ENCODE assay signal across 23 mouse cellular contexts in genomic region chr7:82812186-82813155, GRCm38 (mm10). TPM values are rescaled to one million over a fixed set of nuclear protein-coding genes. Genes with fewer than 3 reads are reported as not detected.
DNase-seq lines count a peak whose midpoint lies in the region; ATAC-seq and TF ChIP-seq lines count a peak whose summit lies in the region.
"Had no signal": no experiment of that assay in that cellular context is flagged by ENCODE, and none has a peak within 500 bp of the region (broad histone marks: within the 10 kb centered on the region; RNA-seq: fewer than 3 reads in every experiment).

No protein-coding gene starts in this region.

- DNase-seq in forebrain, embryonic 11.5 days (ENCODE audit: low spot score): peak; percentile 33
- DNase-seq in lung, embryonic 14.5 days: peak; percentile 80
- no peak for DNase-seq in lung, postnatal 4 days
- DNase-seq in urinary bladder, adult 18-20 months (ENCODE audit: low spot score in 2 of 2): no peak
- DNase-seq in urinary bladder, postnatal 10 days (ENCODE audit: low spot score): no peak
- DNase-seq: adrenal gland, postnatal 10 days; cerebellum, adult 8-10 months; heart, postnatal 36 days; right cerebral cortex, postnatal 25 days; thymus, postnatal 14 days had no signal

- TF ChIP-seq POLR2A in myocyte (IDR thresholded peaks at IDR 0.05; ENCODE audit: insufficient read length, low read depth): no peak

- H3K4me2 ChIP-seq in forebrain, embryonic 11.5 days (ENCODE audit: low read depth, low read length, severe bottlenecking): no peak overlapping the region
- H3K4me2 ChIP-seq in forebrain, embryonic 12.5 days: no peak overlapping the region
- H3K4me2 ChIP-seq in lung, embryonic 14.5 days: peak overlapping the region; percentile 37
- peak overlapping the region; percentile 73 for H3K4me2 ChIP-seq in myocyte (ENCODE audit: low read depth)
- H3K4me2 ChIP-seq: liver, embryonic 15.5 days had no signal

- WGBS in forebrain, embryonic 11.5 days: 90% methylated on average over 19 of the region's 19 CpGs
- 88% methylated on average over 19 of the region's 19 CpGs for WGBS in forebrain, embryonic 12.5 days
- WGBS in lung, embryonic 14.5 days: 58% methylated on average over 19 of the region's 19 CpGs

- H3K27ac ChIP-seq in forebrain, embryonic 11.5 days (ENCODE audit: low read depth, low read length): no peak overlapping the region
- H3K27ac ChIP-seq in forebrain, embryonic 12.5 days: no peak overlapping the region
- H3K27ac ChIP-seq in lung, embryonic 14.5 days (ENCODE audit: low read depth): peak overlapping the region; percentile 74
- H3K27ac ChIP-seq: embryonic facial prominence, embryonic 12.5 days; heart, embryonic 15.5 days; hindbrain, embryonic 12.5 days; hindbrain, postnatal 0 days; intestine, embryonic 15.5 days; left cerebral cortex, adult 2 months; limb, embryonic 12.5 days; liver, embryonic 15.5 days had no signal

- H3K27me3 ChIP-seq in forebrain, embryonic 11.5 days (ENCODE audit: control insufficient read depth, insufficient read depth, low read length): no peaks in the 10 kb centered on the region
- H3K27me3 ChIP-seq in forebrain, embryonic 12.5 days: no peaks in the 10 kb centered on the region
- H3K27me3 ChIP-seq in lung, embryonic 14.5 days (ENCODE audit: insufficient read depth, low read length): 0 out of 2 replicates have a peak, but pooled peaks cover 3% of the 10 kb centered on the region
- H3K27me3 ChIP-seq in E14TG2a.4 (ENCODE audit: insufficient read depth, low read length) (peaks cover 6% of the 10 kb centered on the region; the same call in 1 of the 2 replicates), myocyte (ENCODE audit: control insufficient read depth, insufficient read depth, insufficient read length) (no peaks in the 10 kb centered on the region)
- H3K27me3 ChIP-seq: embryonic facial prominence, embryonic 12.5 days; hindbrain, embryonic 12.5 days; intestine, embryonic 15.5 days; liver, embryonic 15.5 days had no signal

- no peak overlapping the region for H3K9ac ChIP-seq in forebrain, embryonic 11.5 days (ENCODE audit: low read length)
- H3K9ac ChIP-seq in forebrain, embryonic 12.5 days: no peak overlapping the region
- H3K9ac ChIP-seq in lung, embryonic 14.5 days: no peak overlapping the region
- H3K9ac ChIP-seq: embryonic facial prominence, embryonic 12.5 days; forebrain, postnatal 0 days; heart, embryonic 15.5 days; hindbrain, embryonic 12.5 days; intestine, embryonic 15.5 days; limb, embryonic 12.5 days; liver, embryonic 15.5 days had no signal

- no peaks in the 10 kb centered on the region for H3K79me2 ChIP-seq in myocyte (ENCODE audit: control insufficient read depth, insufficient read depth)

- no peak for ATAC-seq in forebrain, embryonic 11.5 days (replicated peaks; ENCODE audit: low FRiP score)
- no peak for ATAC-seq in forebrain, embryonic 12.5 days (ENCODE audit: low FRiP score)
- peak; percentile 36; the same call in 1 of the 2 replicates for ATAC-seq in lung, embryonic 14.5 days (ENCODE audit: insufficient read depth)
- ATAC-seq: forebrain, postnatal 0 days; intestine, embryonic 15.5 days had no signal

- no peaks in the 10 kb centered on the region for H3K36me3 ChIP-seq in forebrain, embryonic 11.5 days (ENCODE audit: control insufficient read depth, insufficient read depth, low read length)
- no peaks in the 10 kb centered on the region for H3K36me3 ChIP-seq in forebrain, embryonic 12.5 days (replicated peaks)
- H3K36me3 ChIP-seq in lung, embryonic 14.5 days (ENCODE audit: insufficient read depth): no peaks in the 10 kb centered on the region
- H3K36me3 ChIP-seq in E14TG2a.4 (ENCODE audit: insufficient read depth, low read length) (no peaks in the 10 kb centered on the region), myocyte (ENCODE audit: control insufficient read depth, insufficient read depth) (no peaks in the 10 kb centered on the region)
- H3K36me3 ChIP-seq: embryonic facial prominence, embryonic 12.5 days; forebrain, embryonic 10.5 days; heart, embryonic 15.5 days; hindbrain, embryonic 12.5 days; intestine, embryonic 15.5 days; limb, embryonic 12.5 days; liver, embryonic 15.5 days had no signal

- H3K9me3 ChIP-seq in forebrain, embryonic 11.5 days (ENCODE audit: control insufficient read depth, low read length): no peaks in the 10 kb centered on the region; the same call in 1 of the 2 replicates
- peaks cover 6% of the 10 kb centered on the region; the same call in 1 of the 2 replicates for H3K9me3 ChIP-seq in forebrain, embryonic 12.5 days
- no peaks in the 10 kb centered on the region for H3K9me3 ChIP-seq in lung, embryonic 14.5 days (ENCODE audit: low read depth, low read length)
- H3K9me3 ChIP-seq in E14TG2a.4 (ENCODE audit: low read length): no peaks in the 10 kb centered on the region
- H3K9me3 ChIP-seq: embryonic facial prominence, embryonic 12.5 days; heart, embryonic 15.5 days; intestine, embryonic 15.5 days; limb, embryonic 12.5 days; liver, embryonic 15.5 days had no signal

- H3K4me3 ChIP-seq in forebrain, embryonic 11.5 days (ENCODE audit: low read depth, low read length): no peak overlapping the region
- H3K4me3 ChIP-seq in forebrain, embryonic 12.5 days (replicated peaks): no peak overlapping the region
- H3K4me3 ChIP-seq in lung, embryonic 14.5 days (ENCODE audit: low read depth, low read length): no peak overlapping the region
- peak overlapping the region; percentile 26; the same call in 1 of the 2 replicates for H3K4me3 ChIP-seq in E14TG2a.4 (replicated peaks; ENCODE audit: low read length)
- peak overlapping the region; percentile 6 for H3K4me3 ChIP-seq in myocyte
- H3K4me3 ChIP-seq: heart, embryonic 15.5 days; hindbrain, embryonic 12.5 days; intestine, embryonic 15.5 days; left cerebral cortex, adult 2 months; limb, embryonic 12.5 days; liver, embryonic 15.5 days had no signal

- TF ChIP-seq CTCF in lung, embryonic 14.5 days (IDR thresholded peaks at IDR 0.05; ENCODE audit: low read depth): no peak
- no peak for TF ChIP-seq CTCF in E14TG2a.4 (conservative IDR thresholded peaks at IDR 0.05; ENCODE audit: low read length)

- no peaks in the 10 kb centered on the region for H3K4me1 ChIP-seq in forebrain, embryonic 11.5 days (replicated peaks; ENCODE audit: control insufficient read depth, insufficient read depth, low read length)
- peaks cover 13% of the 10 kb centered on the region for H3K4me1 ChIP-seq in forebrain, embryonic 12.5 days
- H3K4me1 ChIP-seq in lung, embryonic 14.5 days (ENCODE audit: insufficient read depth): 0 out of 2 replicates have a peak, but pooled peaks cover 3% of the 10 kb centered on the region
- H3K4me1 ChIP-seq in E14TG2a.4 (replicated peaks; ENCODE audit: low read depth, low read length): peaks cover 58% of the 10 kb centered on the region
- H3K4me1 ChIP-seq: heart, embryonic 15.5 days; liver, embryonic 15.5 days had no signal

- no peak overlapping the region for H3ac ChIP-seq in myocyte (ENCODE audit: control insufficient read depth, insufficient read length)

TF ChIP-seq in myocyte, 11 proteins besides CTCF, POLR2A, EP300 and RAD21:
- TF ChIP-seq TCF3 (IDR thresholded peaks at IDR 0.05; ENCODE audit: insufficient read length, low read depth): no peak
- no peak for TF ChIP-seq TCF12 (IDR thresholded peaks at IDR 0.05; ENCODE audit: insufficient read depth, poor library complexity, severe bottlenecking)
TF ChIP-seq in myocyte: peak in this region for 0.

RNA-seq across cellular contexts. Expression of gene Mex3b, which starts 54.7 kb away (rescaled TPM):
- 36.0 and 42.7 TPM in 2 replicates for polyA plus RNA-seq in forebrain, embryonic 11.5 days (2014; fragmentation: Nextera tagmentation; extraction: Ambion mirVana)
- 47.3 and 47.5 TPM in 2 replicates for polyA plus RNA-seq in forebrain, embryonic 12.5 days (2016; fragmentation: Nextera tagmentation; extraction: Ambion mirVana)
- polyA plus RNA-seq in lung, embryonic 14.5 days (2014; fragmentation: Nextera tagmentation; extraction: Ambion mirVana): 17.4 and 17.6 TPM in 2 replicates
- polyA plus RNA-seq in myocyte (2012; fragmentation: generic; extraction: Trizol): 9.9 TPM

Comparison
In these comparisons a context has a peak if more than half of its experiments do, and no peak if none do; other contexts are left out.
1. DNase-seq: peak in forebrain, embryonic 11.5 days (single experiment) and lung, embryonic 14.5 days (single experiment); none in lung, postnatal 4 days (0 of 2), urinary bladder, adult 18-20 months (0 of 2) and urinary bladder, postnatal 10 days (single experiment).
2. H3K4me2 ChIP-seq: peak in lung, embryonic 14.5 days (single experiment) and myocyte (single experiment); none in forebrain, embryonic 11.5 days (single experiment) and forebrain, embryonic 12.5 days (single experiment).
3. H3K4me3 ChIP-seq: peak in E14TG2a.4 (single experiment) and myocyte (single experiment); none in forebrain, embryonic 11.5 days (single experiment), forebrain, embryonic 12.5 days (single experiment) and lung, embryonic 14.5 days (single experiment).